Mouse (Mus musculus) spleen, adult 12 weeks (tissue): ENCODE results near the gene Nfkbie.
A peak's percentile ranks its signal among the peaks of the same experiment; 100 is the strongest.

ENCODE experiments used
- DNase-seq: peaks from one replicate; pipeline ENCODE4 v3.0.0; 2022; ENCODE audit warnings: low spot score

Gene Nfkbie

GRCm38 (mm10) chr17:45563655-45564530 lies 8.4 kb downstream of the Nfkbie start, which contains the start of gene Slc35b2:
Slc35b2 (plus strand) TSS chr17:45563874.
- peak; percentile 74 for DNase-seq

- DNase-seq: no peak
These were observed 9.1 kb downstream of the Nfkbie start for GRCm38 (mm10) chr17:45564531-45565084.

GRCm38 (mm10) chr17:45565103-45565502 lies 9.6 kb downstream of the Nfkbie start:
- no peak for DNase-seq

GRCm38 (mm10) chr17:45566031-45566359 lies 10.5 kb downstream of the Nfkbie start:
- DNase-seq: no peak

- DNase-seq: no peak
These were observed 11.1 kb downstream of the Nfkbie start for GRCm38 (mm10) chr17:45566360-45567161.

- DNase-seq: no peak
These were observed 11.7 kb downstream of the Nfkbie start for GRCm38 (mm10) chr17:45567162-45567601.

- no peak for DNase-seq
These were observed 13.5 kb downstream of the Nfkbie start for GRCm38 (mm10) chr17:45568990-45569389.

- DNase-seq: no peak
These were observed 14.5 kb downstream of the Nfkbie start for GRCm38 (mm10) chr17:45569999-45570398.

- peak; percentile 73 for DNase-seq
These were observed 16.9 kb downstream of the Nfkbie start for GRCm38 (mm10) chr17:45572103-45573086.

GRCm38 (mm10) chr17:45573087-45573779 lies 17.7 kb downstream of the Nfkbie start, which contains the start of gene Hsp90ab1:
Hsp90ab1 (minus strand) TSS chr17:45573271.
- DNase-seq: peak; percentile 97

- DNase-seq: peak; percentile 89
These were observed 18.2 kb downstream of the Nfkbie start for GRCm38 (mm10) chr17:45573780-45574123.

- DNase-seq: peak; percentile 62
These were observed 18.7 kb downstream of the Nfkbie start for GRCm38 (mm10) chr17:45574129-45574761.

- DNase-seq: no peak
These were observed 19.8 kb downstream of the Nfkbie start for GRCm38 (mm10) chr17:45575123-45575897.

- no peak for DNase-seq
These were observed 22.7 kb downstream of the Nfkbie start for GRCm38 (mm10) chr17:45578242-45578641.

GRCm38 (mm10) chr17:45578843-45579242 lies 23.3 kb downstream of the Nfkbie start:
- no peak for DNase-seq

- DNase-seq: no peak
These were observed 24.1 kb downstream of the Nfkbie start for GRCm38 (mm10) chr17:45579554-45579953.

- no peak for DNase-seq
These were observed 25.5 kb downstream of the Nfkbie start for GRCm38 (mm10) chr17:45580958-45581477.

- peak; percentile 64 for DNase-seq
These were observed 26.1 kb downstream of the Nfkbie start for GRCm38 (mm10) chr17:45581567-45581983.

GRCm38 (mm10) chr17:45582188-45582587 lies 26.7 kb downstream of the Nfkbie start:
- no peak for DNase-seq
